27 mouse cellular contexts compared by ENCODE assay signal in genomic region chr13:44979433-44979832, GRCm38 (mm10).
"Had no signal": no experiment of that assay in that cellular context is flagged by ENCODE, and none has a peak within 500 bp of the region (broad histone marks: within the 10 kb centered on the region; RNA-seq: fewer than 3 reads in every experiment).

No protein-coding gene starts in this region.

- DNase-seq: left cerebral cortex, postnatal 4 days; liver; liver, embryonic 13.5 days; liver, postnatal 0 days; lung, adult 18-20 months; lung, adult 2 months; lung, embryonic 14.5 days; lung, postnatal 10 days; lung, postnatal 14 days; lung, postnatal 36 days; lung, postnatal 4 days; midbrain, embryonic 14.5 days had no signal

- H3K4me1 ChIP-seq: limb, embryonic 10.5 days; limb, embryonic 12.5 days; limb, embryonic 15.5 days; lung, embryonic 15.5 days; neural tube, embryonic 12.5 days had no signal

- H3K27me3 ChIP-seq: limb, embryonic 12.5 days; limb, embryonic 13.5 days; limb, embryonic 15.5 days; liver, embryonic 12.5 days; liver, embryonic 13.5 days; liver, embryonic 15.5 days; lung, embryonic 15.5 days; midbrain, embryonic 12.5 days; midbrain, embryonic 13.5 days; midbrain, embryonic 15.5 days; neural tube, embryonic 12.5 days had no signal

- H3K36me3 ChIP-seq: lung, embryonic 15.5 days; midbrain, embryonic 12.5 days; midbrain, embryonic 15.5 days had no signal

- H3K9me3 ChIP-seq: limb, embryonic 10.5 days; limb, embryonic 12.5 days; limb, embryonic 13.5 days; limb, embryonic 15.5 days; liver, embryonic 12.5 days; liver, embryonic 13.5 days; liver, embryonic 15.5 days; lung, embryonic 15.5 days; midbrain, embryonic 10.5 days; midbrain, embryonic 12.5 days; midbrain, embryonic 13.5 days; midbrain, embryonic 15.5 days; neural tube, embryonic 12.5 days had no signal

- H3K4me3 ChIP-seq: limb, embryonic 10.5 days; limb, embryonic 12.5 days; limb, embryonic 13.5 days; limb, embryonic 15.5 days; liver, embryonic 12.5 days; liver, embryonic 13.5 days; liver, embryonic 15.5 days; lung, embryonic 15.5 days; midbrain, embryonic 10.5 days; midbrain, embryonic 12.5 days; midbrain, embryonic 13.5 days; midbrain, embryonic 15.5 days; myocyte; neural tube, embryonic 12.5 days had no signal

- ATAC-seq: liver, embryonic 12.5 days; liver, postnatal 0 days; lung, postnatal 0 days; midbrain, embryonic 13.5 days; midbrain, embryonic 15.5 days; midbrain, embryonic 16.5 days had no signal
